Mouse (Mus musculus) CH12.LX (cell line): ENCODE measurements around the gene Slc35d2. TPM values are rescaled to one million over a fixed set of nuclear protein-coding genes. Genes with fewer than 3 reads are reported as not detected.

Experiments
- DNase-seq: peaks from one replicate; pipeline ENCODE4 v3.0.0-alpha.2; 2013; ENCODE audit errors: extremely low read depth
- H3K27ac ChIP-seq: 2 replicates; pipeline ENCODE4 v1.5.1; 2012; ENCODE audit warnings: low read depth, mild to moderate bottlenecking, control low read depth, moderate library complexity; ENCODE audit not compliant: insufficient read depth
- H3K27me3 ChIP-seq: replicated peaks from 2 replicates; pipeline ENCODE3; 2012; ENCODE audit warnings: inconsistent platforms
- H3K36me3 ChIP-seq, 2 experiments: replicated peaks in 1 of 2; 2 replicates each; pipeline versions ENCODE3 to v1.6.1; 2012; ENCODE audit warnings: inconsistent platforms in 1 of 2, low read length in 1 of 2, mild to moderate bottlenecking in 1 of 2, mixed read lengths in 1 of 2, moderate library complexity in 1 of 2; ENCODE audit not compliant: control insufficient read depth in 1 of 2, insufficient read depth in 1 of 2
- H3K4me1 ChIP-seq, 2 experiments: 2 replicates each; pipeline ENCODE4 v1.6.1; 2012; ENCODE audit warnings: inconsistent platforms in 1 of 2, moderate library complexity in 1 of 2; ENCODE audit not compliant: insufficient read depth in 2 of 2, control insufficient read depth in 1 of 2
- H3K4me2 ChIP-seq: 2 replicates; pipeline ENCODE4 v1.6.1; 2012; ENCODE audit warnings: low read depth, mild to moderate bottlenecking, control low read depth; ENCODE audit not compliant: poor library complexity, insufficient read depth, severe bottlenecking
- H3K4me3 ChIP-seq, 3 experiments: fragments of 150-350 bp in 1 of 3; sonication (generic) in 1 of 3; replicated peaks in 1 of 3; 2 replicates each; pipeline versions ENCODE3 to v1.5.1; 2011 to 2012; ENCODE audit warnings: low read depth in 2 of 3, low read length in 2 of 3, mild to moderate bottlenecking in 2 of 3, moderate library complexity in 2 of 3, control low read depth in 1 of 3, improper control_type of control experiment in 1 of 3, inconsistent platforms in 1 of 3, mixed read lengths in 1 of 3; ENCODE audit not compliant: poor library complexity in 1 of 3
- H3K79me2 ChIP-seq: replicated peaks from 2 replicates; pipeline ENCODE4 v1.6.1; 2012; ENCODE audit warnings: mild to moderate bottlenecking, moderate library complexity; ENCODE audit not compliant: control insufficient read depth, poor library complexity, insufficient read depth, severe bottlenecking; ENCODE audit errors: extremely low read depth
- H3K9ac ChIP-seq: 2 replicates; pipeline ENCODE4 v1.6.1; 2012; ENCODE audit warnings: low read depth, mild to moderate bottlenecking, control low read depth, moderate library complexity; ENCODE audit not compliant: insufficient read depth
- H3K9me3 ChIP-seq: replicated peaks from 2 replicates; pipeline ENCODE3; 2012; ENCODE audit warnings: low read length, inconsistent platforms, mixed read lengths
- EP300 ChIP-seq: IDR thresholded peaks from 2 replicates; pipeline ENCODE4 v1.6.1; 2011; ENCODE audit warnings: low read length, improper control_type of control experiment
- JUND ChIP-seq: conservative IDR thresholded peaks from 2 replicates; pipeline ENCODE4 v1.6.1; 2011; ENCODE audit warnings: low read depth, low read length, improper control_type of control experiment
- MAZ ChIP-seq: IDR thresholded peaks from 2 replicates; pipeline ENCODE4 v1.6.1; 2012; ENCODE audit warnings: low read depth, mild to moderate bottlenecking, inconsistent platforms, low read length, improper control_type of control experiment, moderate library complexity
- MYC ChIP-seq: IDR thresholded peaks from 2 replicates; pipeline ENCODE4 v1.6.1; 2011; ENCODE audit warnings: low read depth, mild to moderate bottlenecking, improper control_type of control experiment, low read length
- NRF1 ChIP-seq: IDR thresholded peaks from 2 replicates; pipeline ENCODE4 v1.6.1; 2014; ENCODE audit warnings: low read depth, mild to moderate bottlenecking, inconsistent platforms, low read length, improper control_type of control experiment, moderate library complexity
- PAX5 ChIP-seq: IDR thresholded peaks from 2 replicates; pipeline ENCODE4 v1.6.1; 2012; ENCODE audit warnings: low read length, inconsistent platforms, mixed read lengths
- POLR2AphosphoS2 ChIP-seq: IDR thresholded peaks from 2 replicates; pipeline ENCODE4 v1.6.1; 2011; ENCODE audit warnings: low read depth, low read length, improper control_type of control experiment
- RCOR1 ChIP-seq: conservative IDR thresholded peaks from 2 replicates; pipeline ENCODE4 v1.6.1; 2012; ENCODE audit warnings: low read depth, mild to moderate bottlenecking, inconsistent platforms, low read length, improper control_type of control experiment
- TCF12 ChIP-seq: IDR thresholded peaks from 2 replicates; pipeline ENCODE4 v1.6.1; 2014; ENCODE audit warnings: low read depth, mild to moderate bottlenecking, inconsistent platforms, low read length, improper control_type of control experiment
- USF1 ChIP-seq: IDR thresholded peaks from 2 replicates; pipeline ENCODE4 v1.6.1; 2014; ENCODE audit warnings: low read depth, mild to moderate bottlenecking, inconsistent platforms, low read length, improper control_type of control experiment
- USF2 ChIP-seq: conservative IDR thresholded peaks from 2 replicates; pipeline ENCODE4 v1.6.1; 2011; ENCODE audit warnings: low read depth, low read length, improper control_type of control experiment
- ZC3H11A ChIP-seq: IDR thresholded peaks from 2 replicates; pipeline ENCODE4 v1.6.1; 2012; ENCODE audit warnings: low read depth, mild to moderate bottlenecking, inconsistent platforms, low read length, improper control_type of control experiment
- ZKSCAN1 ChIP-seq: IDR thresholded peaks from 2 replicates; pipeline ENCODE4 v1.6.1; 2012; ENCODE audit warnings: low read depth, inconsistent platforms, low read length, improper control_type of control experiment, borderline replicate concordance
- ZNF384 ChIP-seq: IDR thresholded peaks from 2 replicates; pipeline ENCODE4 v1.6.1; 2012; ENCODE audit warnings: low read depth, low read length, improper control_type of control experiment, inconsistent platforms
- dilution Hi-C: fragments of 300-500 bp; cut with MboI; formaldehyde crosslinking; loops from 2 replicates; pipeline ENCODE4 v1.14.3; 2020; ENCODE audit warnings: low sequenced_read_pairs; ENCODE audit not compliant: extremely low pct_unique_long_range_greater_than_20kb, extremely low pct_ligation_motif_present
- in situ Hi-C: fragments of 300-500 bp; cut with MboI; formaldehyde crosslinking; loops from 3 replicates; pipeline ENCODE4 v1.14.3; 2019; ENCODE audit warnings: low sequenced_read_pairs, low pct_ligation_motif_present, low pct_unique_long_range_greater_than_20kb, mixed read lengths
- polyA plus RNA-seq: library from polyadenylated mRNA; unstranded; fragments of >175 nt; gene quantifications from 2 replicates; pipeline ENCODE4 v1.2.1, GENCODE M21; 2012; ENCODE audit warnings: low read depth; ENCODE audit not compliant: insufficient read length
- total RNA-seq, 2 experiments: library from RNA; depleted of rRNA; stranded (reverse); fragments of 300-350 nt in 1 of 2; fragments of >200 nt in 1 of 2; gene quantifications; 2 replicates each; pipeline ENCODE4 v1.2.3; 2012 to 2014

The Slc35d2 gene
- total and polyA plus RNA-seq, 3 experiments = 10.3 to 19.4 (median 17.2) TPM

GRCm38 (mm10) chr13:64081012-64081919 is 47.9 kb downstream of the Slc35d2 start:
- TF ChIP-seq POLR2AphosphoS2 (no peak), USF1 (no peak), ZC3H11A (no peak), MAZ (no peak), JUND (no peak), NRF1 (no peak), PAX5 (no peak), EP300 (no peak), ZNF384 (no peak)
- H3K27me3 ChIP-seq = no peaks in the 10 kb centered on the region
- no peak for DNase-seq
- no peaks in the 10 kb centered on the region for H3K9me3 ChIP-seq
- H3K4me3 ChIP-seq = no peak overlapping the region
- H3K79me2 ChIP-seq = no peaks in the 10 kb centered on the region
- H3K4me2 ChIP-seq = no peak overlapping the region
- H3K4me1 ChIP-seq = peaks cover under 1 to 2% of the 10 kb centered on the region in 2 experiments; a peak in 2 of 4 replicates
- H3K36me3 ChIP-seq = no peaks in the 10 kb centered on the region
- H3K27ac ChIP-seq = no peak overlapping the region
- H3K9ac ChIP-seq = no peak overlapping the region
- dilution Hi-C loops (no loop called here), in situ Hi-C loops (no loop called here)

GRCm38 (mm10) chr13:64077591-64077990 is 51.6 kb downstream of the Slc35d2 start:
- no peak overlapping the region for H3K27ac ChIP-seq
- no peak overlapping the region for H3K4me2 ChIP-seq
- H3K79me2 ChIP-seq = no peaks in the 10 kb centered on the region
- in situ Hi-C loops = no loop called here
- dilution Hi-C loops = no loop called here
- H3K27me3 ChIP-seq = no peaks in the 10 kb centered on the region
- TF ChIP-seq ZKSCAN1 = no peak
- no peak for TF ChIP-seq TCF12
- no peak for TF ChIP-seq PAX5
- TF ChIP-seq EP300 = no peak
- no peaks in the 10 kb centered on the region for H3K9me3 ChIP-seq
- DNase-seq = no peak
- no peak overlapping the region for H3K4me3 ChIP-seq
- no peak overlapping the region for H3K9ac ChIP-seq
- no peaks in the 10 kb centered on the region for H3K36me3 ChIP-seq
- H3K4me1 ChIP-seq = peaks cover 3 to 8% of the 10 kb centered on the region in 2 experiments; a peak in 3 of 4 replicates

GRCm38 (mm10) chr13:64076074-64076473 is 53.1 kb downstream of the Slc35d2 start:
- in situ Hi-C loops = no loop called here
- Histone ChIP-seq H3K27me3 (no peaks in the 10 kb centered on the region), H3K4me2 (no peak overlapping the region), H3K79me2 (no peaks in the 10 kb centered on the region), H3K36me3 (no peaks in the 10 kb centered on the region), H3K9me3 (no peaks in the 10 kb centered on the region), H3K4me1 (peaks cover 3 to 8% of the 10 kb centered on the region in 2 experiments; a peak in 3 of 4 replicates)
- dilution Hi-C loops = no loop called here
- peak; percentile 7 for DNase-seq
- TF ChIP-seq ZKSCAN1 = no peak
- no peak for TF ChIP-seq EP300
- TF ChIP-seq MYC = no peak
- no peak for TF ChIP-seq ZNF384
- TF ChIP-seq RCOR1 = no peak
- no peak for TF ChIP-seq POLR2AphosphoS2
- TF ChIP-seq USF2 = no peak
- TF ChIP-seq, all 38 proteins: peak for 0
- no peak overlapping the region for H3K9ac ChIP-seq
- H3K4me3 ChIP-seq = no peak overlapping the region
- H3K27ac ChIP-seq = no peak overlapping the region
